ENCODE assay signal across 8 mouse cellular contexts in the genomic region with DNA sequence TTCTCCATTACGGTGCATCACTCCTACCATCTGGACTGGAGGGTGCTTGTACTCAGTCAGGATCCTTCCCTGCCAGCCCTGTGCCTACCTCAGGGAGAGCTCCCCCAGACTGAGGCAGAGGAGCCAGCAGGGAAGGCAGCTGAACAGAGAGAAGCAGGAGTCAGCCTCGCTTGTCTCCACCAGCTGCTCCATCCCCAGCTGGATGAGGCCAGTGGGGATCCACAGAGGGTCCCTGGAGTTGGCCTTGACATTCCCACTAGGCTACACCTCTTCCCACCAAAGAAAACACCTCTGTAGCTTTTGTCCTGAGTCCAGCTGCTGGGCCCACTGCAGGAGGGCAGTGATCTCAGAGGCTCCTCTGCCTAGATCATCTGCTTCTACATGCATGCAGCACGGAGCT. TPM values are rescaled to one million over a fixed set of nuclear protein-coding genes. Genes with fewer than 3 reads are reported as not detected.
DNase-seq lines count a peak whose midpoint lies in the region; ATAC-seq lines count a peak whose summit lies in the region.

No protein-coding gene starts in this region.

- H3K27me3 ChIP-seq in forebrain, embryonic 10.5 days (ENCODE audit: poor library complexity, severe bottlenecking) = no peaks in the 10 kb centered on the region
- no peaks in the 10 kb centered on the region for H3K27me3 ChIP-seq in forebrain, embryonic 16.5 days (replicated peaks; ENCODE audit: control insufficient read depth, insufficient read depth, low read length)
- no peaks in the 10 kb centered on the region for H3K27me3 ChIP-seq in midbrain, embryonic 10.5 days (ENCODE audit: low read depth, poor library complexity, severe bottlenecking)
- H3K27me3 ChIP-seq in midbrain, embryonic 11.5 days (ENCODE audit: control insufficient read depth, insufficient read depth, low read length) = no peaks in the 10 kb centered on the region
- H3K27me3 ChIP-seq in limb, embryonic 15.5 days = no peaks in the 10 kb centered on the region
- H3K27me3 ChIP-seq in stomach, embryonic 16.5 days (ENCODE audit: control insufficient read depth, insufficient read depth, low read length) = no peaks in the 10 kb centered on the region

- H3K4me3 ChIP-seq in forebrain, embryonic 10.5 days = no peak overlapping the region
- no peak overlapping the region for H3K4me3 ChIP-seq in forebrain, embryonic 16.5 days (replicated peaks; ENCODE audit: low read length)
- no peak overlapping the region for H3K4me3 ChIP-seq in midbrain, embryonic 10.5 days
- H3K4me3 ChIP-seq in midbrain, embryonic 11.5 days (ENCODE audit: low read depth, low read length) = no peak overlapping the region
- H3K4me3 ChIP-seq in limb, embryonic 15.5 days = no peak overlapping the region
- H3K4me3 ChIP-seq in stomach, embryonic 16.5 days (replicated peaks; ENCODE audit: low read length) = no peak overlapping the region

- DNase-seq in forebrain, embryonic 10.5 days (ENCODE audit: extremely low spot score, low spot score) = no peak
- no peak for DNase-seq in midbrain, embryonic 10.5 days (ENCODE audit: low spot score)
- no peak for DNase-seq in midbrain, embryonic 11.5 days (ENCODE audit: low spot score, missing footprints)
- DNase-seq in thymus, adult 18-20 months = no peak
- no peak for DNase-seq in gastrocnemius, postnatal 14 days

- no peak for ATAC-seq in forebrain, embryonic 16.5 days
- no peak for ATAC-seq in midbrain, embryonic 11.5 days (ENCODE audit: low FRiP score)
- ATAC-seq in limb, embryonic 15.5 days (ENCODE audit: insufficient number of reproducible peaks, low FRiP score, low TSS enrichment, low read depth) = no peak
- no peak for ATAC-seq in stomach, embryonic 16.5 days (ENCODE audit: insufficient read depth, low FRiP score)

- intact Hi-C loops in gastrocnemius, postnatal 14 days (cut with DNase I; ENCODE audit: low total_unique reads) = no loop called here

- no peak overlapping the region for H3K9ac ChIP-seq in forebrain, embryonic 16.5 days (replicated peaks; ENCODE audit: low read depth, low read length)
- H3K9ac ChIP-seq in midbrain, embryonic 11.5 days (ENCODE audit: low read length) = no peak overlapping the region; the same call in 1 of the 2 replicates
- H3K9ac ChIP-seq in limb, embryonic 15.5 days = no peak overlapping the region
- H3K9ac ChIP-seq in stomach, embryonic 16.5 days (ENCODE audit: low read length) = peak overlapping the region; percentile 28; the same call in 1 of the 2 replicates

- peaks cover 93% of the 10 kb centered on the region for H3K36me3 ChIP-seq in forebrain, embryonic 10.5 days (replicated peaks)
- no peaks in the 10 kb centered on the region for H3K36me3 ChIP-seq in forebrain, embryonic 16.5 days (ENCODE audit: control insufficient read depth, insufficient read depth)
- H3K36me3 ChIP-seq in midbrain, embryonic 10.5 days = peaks cover 87% of the 10 kb centered on the region
- H3K36me3 ChIP-seq in midbrain, embryonic 11.5 days (ENCODE audit: control insufficient read depth, insufficient read depth, low read length) = peaks cover 5% of the 10 kb centered on the region
- peaks cover 44% of the 10 kb centered on the region for H3K36me3 ChIP-seq in limb, embryonic 15.5 days
- peaks cover 5% of the 10 kb centered on the region; the same call in 1 of the 2 replicates for H3K36me3 ChIP-seq in stomach, embryonic 16.5 days (ENCODE audit: control insufficient read depth, insufficient read depth, low read length)

- WGBS in forebrain, embryonic 10.5 days = 83% methylated on average over 3 of the region's 3 CpGs
- 87% methylated on average over 3 of the region's 3 CpGs for WGBS in forebrain, embryonic 16.5 days
- 89% methylated on average over 3 of the region's 3 CpGs for WGBS in midbrain, embryonic 10.5 days
- WGBS in midbrain, embryonic 11.5 days = 80% methylated on average over 3 of the region's 3 CpGs
- WGBS in limb, embryonic 15.5 days = 90% methylated on average over 3 of the region's 3 CpGs
- WGBS in stomach, embryonic 16.5 days = 92% methylated on average over 3 of the region's 3 CpGs

- H3K27ac ChIP-seq in forebrain, embryonic 10.5 days = peak overlapping the region; percentile 97
- no peak overlapping the region for H3K27ac ChIP-seq in forebrain, embryonic 16.5 days (ENCODE audit: low read length)
- H3K27ac ChIP-seq in midbrain, embryonic 10.5 days (replicated peaks) = peak overlapping the region; percentile 98
- no peak overlapping the region for H3K27ac ChIP-seq in midbrain, embryonic 11.5 days (ENCODE audit: low read depth, low read length)
- H3K27ac ChIP-seq in limb, embryonic 15.5 days = peak overlapping the region; percentile 89
- H3K27ac ChIP-seq in stomach, embryonic 16.5 days (ENCODE audit: low read length) = peak overlapping the region; percentile 80

- no peaks in the 10 kb centered on the region for H3K9me3 ChIP-seq in forebrain, embryonic 10.5 days
- H3K9me3 ChIP-seq in forebrain, embryonic 16.5 days (ENCODE audit: control insufficient read depth, low read length) = no peaks in the 10 kb centered on the region
- H3K9me3 ChIP-seq in midbrain, embryonic 10.5 days (replicated peaks) = no peaks in the 10 kb centered on the region
- H3K9me3 ChIP-seq in midbrain, embryonic 11.5 days (ENCODE audit: control insufficient read depth, low read length) = no peaks in the 10 kb centered on the region
- no peaks in the 10 kb centered on the region for H3K9me3 ChIP-seq in limb, embryonic 15.5 days
- no peaks in the 10 kb centered on the region for H3K9me3 ChIP-seq in stomach, embryonic 16.5 days (replicated peaks; ENCODE audit: control insufficient read depth, low read length)

- H3K4me1 ChIP-seq in forebrain, embryonic 10.5 days = peaks cover 62% of the 10 kb centered on the region
- peaks cover 43% of the 10 kb centered on the region for H3K4me1 ChIP-seq in forebrain, embryonic 16.5 days (replicated peaks; ENCODE audit: control insufficient read depth, insufficient read depth, low read length)
- peaks cover 61% of the 10 kb centered on the region for H3K4me1 ChIP-seq in midbrain, embryonic 10.5 days
- H3K4me1 ChIP-seq in midbrain, embryonic 11.5 days (ENCODE audit: control insufficient read depth, insufficient read depth, low read length) = peaks cover 46% of the 10 kb centered on the region
- H3K4me1 ChIP-seq in limb, embryonic 15.5 days = peaks cover 53% of the 10 kb centered on the region
- H3K4me1 ChIP-seq in stomach, embryonic 16.5 days (ENCODE audit: control insufficient read depth, insufficient read depth, low read length) = peaks cover 62% of the 10 kb centered on the region

- no peak overlapping the region for H3K4me2 ChIP-seq in forebrain, embryonic 16.5 days (ENCODE audit: low read length)
- no peak overlapping the region for H3K4me2 ChIP-seq in midbrain, embryonic 11.5 days
- no peak overlapping the region for H3K4me2 ChIP-seq in limb, embryonic 15.5 days
- H3K4me2 ChIP-seq in stomach, embryonic 16.5 days (ENCODE audit: low read depth, low read length) = peak overlapping the region; percentile 12; the same call in 1 of the 2 replicates

RNA-seq across cellular contexts. Expression of a gene that starts 10.2 kb away (rescaled TPM):
- 526 and 533 TPM in 2 replicates for polyA plus RNA-seq in forebrain, embryonic 10.5 days (2016; fragmentation: Nextera tagmentation; extraction: Ambion mirVana)
- 299 and 316 TPM in 2 replicates for polyA plus RNA-seq in forebrain, embryonic 16.5 days (2015; fragmentation: Nextera tagmentation; extraction: Ambion mirVana)
- 629 and 656 TPM in 2 replicates for polyA plus RNA-seq in midbrain, embryonic 10.5 days (2016; fragmentation: Nextera tagmentation; extraction: Ambion mirVana)
- polyA plus RNA-seq in midbrain, embryonic 11.5 days (2014; fragmentation: Nextera tagmentation; extraction: Ambion mirVana) = 578 and 581 TPM in 2 replicates
- polyA plus RNA-seq in limb, embryonic 15.5 days (2015; fragmentation: Nextera tagmentation; extraction: Ambion mirVana) = 385 and 394 TPM in 2 replicates
- polyA plus RNA-seq in stomach, embryonic 16.5 days (2015; fragmentation: Nextera tagmentation; extraction: Ambion mirVana) = 308 and 311 TPM in 2 replicates
- 100 to 1,000 TPM; 139 to 152 TPM for total RNA-seq in gastrocnemius, postnatal 14 days (2021)

RNA-seq across cellular contexts. Expression of a gene that starts 15.9 kb away (rescaled TPM):
- 1.4 and 2.0 TPM in 2 replicates for polyA plus RNA-seq in forebrain, embryonic 10.5 days (2016; fragmentation: Nextera tagmentation; extraction: Ambion mirVana)
- 2.3 and 3.0 TPM in 2 replicates for polyA plus RNA-seq in forebrain, embryonic 16.5 days (2015; fragmentation: Nextera tagmentation; extraction: Ambion mirVana)
- 1.8 and 3.2 TPM in 2 replicates for polyA plus RNA-seq in midbrain, embryonic 10.5 days (2016; fragmentation: Nextera tagmentation; extraction: Ambion mirVana)
- polyA plus RNA-seq in midbrain, embryonic 11.5 days (2014; fragmentation: Nextera tagmentation; extraction: Ambion mirVana) = 1.3 and 2.1 TPM in 2 replicates
- 13.6 and 23.6 TPM in 2 replicates for polyA plus RNA-seq in limb, embryonic 15.5 days (2015; fragmentation: Nextera tagmentation; extraction: Ambion mirVana)
- polyA plus RNA-seq in stomach, embryonic 16.5 days (2015; fragmentation: Nextera tagmentation; extraction: Ambion mirVana) = 14.9 and 16.3 TPM in 2 replicates
- total RNA-seq in gastrocnemius, postnatal 14 days (2021) = 10 to 100 TPM; 27.6 to 35.2 TPM

RNA-seq across cellular contexts. Expression of a gene that starts 37.5 kb away (rescaled TPM):
- polyA plus RNA-seq in forebrain, embryonic 10.5 days (2016; fragmentation: Nextera tagmentation; extraction: Ambion mirVana) = 58.6 and 66.8 TPM in 2 replicates
- 14.4 and 16.8 TPM in 2 replicates for polyA plus RNA-seq in forebrain, embryonic 16.5 days (2015; fragmentation: Nextera tagmentation; extraction: Ambion mirVana)
- polyA plus RNA-seq in midbrain, embryonic 10.5 days (2016; fragmentation: Nextera tagmentation; extraction: Ambion mirVana) = 46.3 and 56.8 TPM in 2 replicates
- 24.2 and 28.2 TPM in 2 replicates for polyA plus RNA-seq in midbrain, embryonic 11.5 days (2014; fragmentation: Nextera tagmentation; extraction: Ambion mirVana)
- polyA plus RNA-seq in limb, embryonic 15.5 days (2015; fragmentation: Nextera tagmentation; extraction: Ambion mirVana) = 45.9 and 58.8 TPM in 2 replicates
- 62.0 and 77.7 TPM in 2 replicates for polyA plus RNA-seq in stomach, embryonic 16.5 days (2015; fragmentation: Nextera tagmentation; extraction: Ambion mirVana)
- total RNA-seq in gastrocnemius, postnatal 14 days (2021) = 10 to 100 TPM; 33.5 to 42.7 TPM

RNA-seq across cellular contexts. Expression of a gene that starts 44.3 kb away (rescaled TPM):
- 0.42 and 0.47 TPM in 2 replicates for polyA plus RNA-seq in forebrain, embryonic 10.5 days (2016; fragmentation: Nextera tagmentation; extraction: Ambion mirVana)
- polyA plus RNA-seq in forebrain, embryonic 16.5 days (2015; fragmentation: Nextera tagmentation; extraction: Ambion mirVana) = 1.4 TPM in 2 replicates
- polyA plus RNA-seq in midbrain, embryonic 10.5 days (2016; fragmentation: Nextera tagmentation; extraction: Ambion mirVana) = 0.62 and 0.96 TPM in 2 replicates
- 0.33 and 0.47 TPM in 2 replicates for polyA plus RNA-seq in midbrain, embryonic 11.5 days (2014; fragmentation: Nextera tagmentation; extraction: Ambion mirVana)
- polyA plus RNA-seq in limb, embryonic 15.5 days (2015; fragmentation: Nextera tagmentation; extraction: Ambion mirVana) = 1.6 and 1.8 TPM in 2 replicates
- polyA plus RNA-seq in stomach, embryonic 16.5 days (2015; fragmentation: Nextera tagmentation; extraction: Ambion mirVana) = 1.4 and 1.9 TPM in 2 replicates
- under 1 TPM; 0.23 to 0.49 TPM for total RNA-seq in gastrocnemius, postnatal 14 days (2021)

RNA-seq across cellular contexts. Expression of a gene that starts 44.4 kb away (rescaled TPM):
- 8.8 and 9.0 TPM in 2 replicates for polyA plus RNA-seq in forebrain, embryonic 10.5 days (2016; fragmentation: Nextera tagmentation; extraction: Ambion mirVana)
- polyA plus RNA-seq in forebrain, embryonic 16.5 days (2015; fragmentation: Nextera tagmentation; extraction: Ambion mirVana) = 30.4 and 32.6 TPM in 2 replicates
- 9.3 and 11.6 TPM in 2 replicates for polyA plus RNA-seq in midbrain, embryonic 10.5 days (2016; fragmentation: Nextera tagmentation; extraction: Ambion mirVana)
- polyA plus RNA-seq in midbrain, embryonic 11.5 days (2014; fragmentation: Nextera tagmentation; extraction: Ambion mirVana) = 11.2 and 11.7 TPM in 2 replicates
- 5.0 and 5.1 TPM in 2 replicates for polyA plus RNA-seq in limb, embryonic 15.5 days (2015; fragmentation: Nextera tagmentation; extraction: Ambion mirVana)
- 13.0 and 15.1 TPM in 2 replicates for polyA plus RNA-seq in stomach, embryonic 16.5 days (2015; fragmentation: Nextera tagmentation; extraction: Ambion mirVana)
- total RNA-seq in gastrocnemius, postnatal 14 days (2021) = 10 to 100 TPM; 29.8 to 57.1 TPM

Comparison
In these comparisons a context has a peak if more than half of its experiments do, and no peak if none do; other contexts are left out.
1. H3K27ac ChIP-seq: peak in forebrain, embryonic 10.5 days (single experiment), midbrain, embryonic 10.5 days (single experiment), limb, embryonic 15.5 days (single experiment) and stomach, embryonic 16.5 days (single experiment); none in forebrain, embryonic 16.5 days (single experiment) and midbrain, embryonic 11.5 days (single experiment).